Mouse (Mus musculus) kidney, adult 11 months (tissue): ENCODE data around the gene Klhdc4.
A peak's percentile ranks its signal among the peaks of the same experiment; 100 is the strongest.

Source experiments
- DNase-seq: peaks from one replicate; pipeline ENCODE4 v3.0.0; 2022

Gene Klhdc4

DNA sequence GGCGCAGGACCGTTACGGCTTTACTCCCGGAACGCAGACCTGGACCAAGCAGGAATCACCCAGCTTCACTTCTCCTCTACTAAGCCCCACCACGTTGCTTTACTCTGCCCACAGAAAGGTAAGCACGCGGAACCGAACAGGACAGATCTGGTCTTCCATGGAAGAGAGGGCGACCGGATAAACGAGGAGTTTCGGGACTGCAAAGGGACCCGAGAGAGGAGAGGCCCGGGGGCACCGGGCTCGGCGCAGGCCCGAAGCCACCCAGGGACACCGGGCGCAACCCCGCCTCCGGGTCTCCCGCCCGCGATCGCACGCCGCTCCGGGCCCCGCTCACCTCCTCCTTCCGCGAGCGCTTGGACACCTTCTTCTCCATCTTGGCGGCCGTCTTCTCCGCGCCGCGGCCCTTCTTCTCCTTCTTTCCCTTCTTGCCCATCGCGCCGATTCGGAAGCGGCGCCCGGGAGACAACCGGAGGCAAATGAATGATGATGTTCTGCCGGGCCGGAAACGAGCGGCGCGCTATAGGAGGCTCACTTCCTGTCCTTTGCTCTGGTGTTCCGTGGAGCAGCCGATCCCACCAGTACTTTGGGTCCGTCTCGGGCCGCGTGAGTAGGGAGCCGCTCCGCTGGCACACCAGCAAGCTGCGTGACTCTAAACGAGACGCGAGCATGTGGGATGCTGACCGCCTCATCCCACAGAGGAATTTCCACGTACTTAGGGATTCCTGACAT, at the start of gene Klhdc4:
Klhdc4 (minus strand) TSS at position 522 of the 729 bp plus-strand sequence.
- peak; percentile 75 for DNase-seq

DNA sequence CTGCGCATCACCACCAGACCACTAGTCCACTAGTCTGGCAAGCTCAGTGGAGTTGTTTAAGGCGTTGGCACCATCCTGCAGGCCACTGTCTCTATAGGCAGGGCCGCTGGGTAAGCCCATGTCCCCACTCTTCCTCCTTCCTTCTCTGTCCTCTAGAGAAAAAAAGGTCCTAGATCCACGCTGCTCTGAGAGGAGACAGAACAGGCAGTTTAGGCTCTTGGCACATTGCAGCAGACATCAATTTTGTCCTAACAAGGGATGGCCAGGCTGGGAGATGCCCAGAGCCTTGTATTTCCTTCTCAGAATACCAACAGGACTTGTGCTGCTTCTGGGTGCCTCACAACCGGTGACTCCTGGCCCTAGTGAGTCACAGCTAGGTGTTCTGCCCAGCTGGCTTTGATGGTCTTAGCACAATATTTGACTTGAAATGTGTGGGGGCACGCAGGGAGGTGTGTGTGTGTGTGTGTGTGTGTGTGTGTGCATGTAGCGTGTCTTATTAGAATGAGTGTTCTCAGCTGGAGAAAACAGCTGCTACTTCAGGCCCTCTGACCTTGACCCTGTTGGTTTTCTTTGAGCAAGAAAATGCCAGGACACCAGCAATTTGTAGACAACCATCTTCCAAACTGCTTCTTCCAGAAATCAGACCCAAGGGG, 48.6 kb upstream of the Klhdc4 start:
- DNase-seq: no peak

DNA sequence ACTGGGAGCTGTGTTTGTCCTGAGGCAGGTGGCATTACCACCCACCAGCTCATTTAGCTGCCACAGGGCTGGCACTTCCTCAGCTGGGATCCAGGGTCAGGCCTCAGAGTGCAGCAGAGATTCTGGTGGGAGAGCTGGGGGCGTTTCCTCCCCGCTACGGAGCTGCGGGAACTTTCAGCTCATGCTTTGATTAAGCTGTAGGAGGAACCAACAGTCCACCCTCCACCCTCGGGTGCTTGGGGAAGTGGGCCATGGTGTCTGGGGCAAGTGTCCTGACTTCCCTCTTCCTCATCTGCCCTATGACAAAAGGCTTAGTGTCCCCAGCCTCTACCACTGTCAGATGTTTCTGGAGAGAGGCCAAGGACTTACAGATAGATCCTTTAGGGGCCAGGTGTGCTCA, 47.8 kb upstream of the Klhdc4 start:
- DNase-seq: no peak

DNA sequence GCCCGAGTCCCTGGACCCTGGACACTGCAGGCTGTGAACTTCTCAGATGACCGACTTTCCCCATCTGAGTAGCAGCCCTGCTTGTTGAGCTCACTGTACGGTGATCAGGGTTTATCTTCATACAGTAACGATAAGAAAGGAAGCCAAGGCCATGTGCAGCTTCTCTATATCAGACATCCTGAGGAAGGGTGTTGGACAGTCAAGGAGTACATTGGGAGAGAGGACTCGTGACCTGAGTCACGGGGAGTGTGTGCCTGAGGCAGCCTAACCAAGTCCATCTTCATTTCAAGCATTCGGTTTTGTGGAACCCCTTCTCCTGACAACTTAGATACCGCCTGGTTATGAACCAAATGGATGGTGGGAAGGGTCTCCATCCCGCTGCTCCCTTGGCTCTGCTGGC, 46.1 kb upstream of the Klhdc4 start:
- no peak for DNase-seq

DNA sequence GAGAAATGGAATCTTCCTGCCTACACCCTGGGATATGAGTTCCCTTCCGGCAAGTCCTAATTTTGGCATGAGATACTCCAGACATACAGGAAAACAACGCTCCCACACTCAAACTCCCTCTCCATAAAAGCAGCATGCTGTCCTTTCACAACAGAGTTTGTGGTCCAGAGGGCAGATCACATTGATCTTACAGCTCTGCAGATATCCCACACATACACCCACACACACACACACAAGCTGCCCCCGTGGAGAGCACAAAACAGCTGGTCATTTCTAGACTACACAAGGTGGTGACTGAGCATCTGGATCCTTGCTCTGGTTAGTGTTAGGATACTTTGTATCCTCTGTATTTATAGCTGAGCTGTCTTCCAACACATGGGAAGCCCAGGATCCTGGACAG, 45.7 kb upstream of the Klhdc4 start:
- DNase-seq: no peak

DNA sequence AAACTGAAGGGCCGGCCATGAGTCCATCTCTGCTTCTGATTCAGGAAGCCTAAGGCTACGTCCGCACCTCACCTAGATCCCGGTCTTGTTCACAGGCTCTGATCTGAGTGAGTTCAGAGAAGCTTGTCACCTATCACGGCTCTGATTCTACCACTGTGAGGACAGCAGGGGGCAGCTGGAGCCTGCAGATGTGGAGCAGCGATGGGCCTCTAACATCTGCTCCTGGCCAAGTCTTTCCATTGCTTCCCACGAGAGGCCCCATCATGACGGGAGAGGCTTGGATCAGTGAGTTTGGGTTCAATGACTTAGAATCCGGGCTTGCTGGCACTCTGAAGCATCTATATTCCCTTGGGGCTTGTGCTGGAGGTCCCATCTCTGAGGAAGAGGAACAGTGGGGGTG, 44.7 kb upstream of the Klhdc4 start:
- peak; percentile 56 for DNase-seq

DNA sequence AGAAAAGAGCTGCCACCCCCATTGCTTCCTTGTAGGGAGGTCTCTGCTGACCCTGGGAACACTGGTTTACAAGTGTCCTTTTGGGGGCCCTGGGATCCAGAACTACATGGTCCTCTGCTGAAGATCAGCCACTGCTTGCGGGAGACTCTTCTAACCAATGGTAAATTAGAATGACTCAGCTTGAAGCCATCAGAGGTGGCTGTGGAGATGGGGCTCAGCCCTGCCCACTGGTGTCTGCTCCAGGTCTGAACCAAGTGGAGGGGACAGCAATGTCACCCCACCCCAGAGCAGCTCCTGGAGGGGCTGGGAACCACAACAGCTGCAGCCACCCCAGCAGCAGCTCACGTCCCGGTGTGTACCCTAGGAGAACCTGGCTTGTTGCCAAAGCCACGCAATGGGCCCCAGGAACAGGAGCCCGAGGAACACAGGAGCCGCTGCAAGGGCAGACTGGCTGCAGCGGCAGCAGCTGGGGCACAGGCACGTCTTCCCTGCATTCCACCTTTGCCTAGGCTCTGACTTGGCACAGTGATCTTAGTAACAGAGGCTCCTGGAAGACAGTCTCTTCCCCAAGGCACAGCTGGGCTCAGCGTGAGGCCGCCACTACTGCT, 42.6 kb upstream of the Klhdc4 start:
- no peak for DNase-seq

GRCm38 (mm10) chr8:121870190-121870589, 40.8 kb upstream of the Klhdc4 start:
- DNase-seq: no peak

GRCm38 (mm10) chr8:121868896-121869295, 39.5 kb upstream of the Klhdc4 start:
- DNase-seq: no peak

DNA sequence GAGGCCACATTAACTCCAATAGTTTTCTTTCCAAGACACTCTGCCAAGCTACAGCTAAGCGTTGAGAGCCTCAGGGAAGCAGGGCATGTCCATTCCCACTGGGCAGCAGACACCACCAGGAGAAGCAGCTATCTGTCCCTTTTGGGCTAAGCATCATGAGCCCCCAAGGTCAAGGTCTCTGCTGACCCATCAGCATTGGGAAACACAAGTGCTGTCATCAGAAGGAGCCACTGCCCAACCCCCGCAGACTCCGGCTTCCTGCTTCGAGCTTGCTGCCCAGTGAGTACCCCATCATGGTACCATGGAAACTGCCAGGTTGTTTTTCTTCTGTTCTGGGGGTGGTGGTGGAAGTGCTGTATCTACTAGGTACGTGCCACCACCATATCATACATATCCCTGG, 38.8 kb upstream of the Klhdc4 start:
- DNase-seq: no peak

- no peak for DNase-seq
Observed at GRCm38 (mm10) chr8:121865356-121865755, 36.0 kb upstream of the Klhdc4 start.

- DNase-seq: no peak
Observed at GRCm38 (mm10) chr8:121861806-121862548, 32.6 kb upstream of the Klhdc4 start.

DNA sequence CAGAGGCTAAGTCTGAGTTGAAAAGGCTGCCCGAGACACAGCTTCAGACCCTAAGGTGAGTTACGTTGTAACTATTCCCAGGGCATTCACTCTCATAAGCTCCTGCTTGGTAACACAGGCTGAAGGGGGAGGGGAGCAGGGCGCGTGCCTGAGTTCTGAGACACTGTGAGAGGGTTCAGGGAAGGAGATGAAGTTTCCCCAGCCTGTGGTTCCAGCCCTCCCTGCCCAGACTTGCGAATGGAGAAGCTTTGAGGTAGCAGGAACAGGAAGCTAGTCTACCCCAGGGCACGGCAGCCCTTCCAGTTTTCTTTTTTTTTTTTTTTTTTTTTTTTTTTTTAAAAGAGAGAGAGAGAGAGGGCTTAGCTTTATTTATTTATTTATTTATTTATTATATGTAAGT, 31.9 kb upstream of the Klhdc4 start:
- DNase-seq: no peak

- no peak for DNase-seq
Observed at GRCm38 (mm10) chr8:121857747-121858146, 28.4 kb upstream of the Klhdc4 start.

GRCm38 (mm10) chr8:121857331-121857730, 28.0 kb upstream of the Klhdc4 start:
- peak; percentile 19 for DNase-seq

DNA sequence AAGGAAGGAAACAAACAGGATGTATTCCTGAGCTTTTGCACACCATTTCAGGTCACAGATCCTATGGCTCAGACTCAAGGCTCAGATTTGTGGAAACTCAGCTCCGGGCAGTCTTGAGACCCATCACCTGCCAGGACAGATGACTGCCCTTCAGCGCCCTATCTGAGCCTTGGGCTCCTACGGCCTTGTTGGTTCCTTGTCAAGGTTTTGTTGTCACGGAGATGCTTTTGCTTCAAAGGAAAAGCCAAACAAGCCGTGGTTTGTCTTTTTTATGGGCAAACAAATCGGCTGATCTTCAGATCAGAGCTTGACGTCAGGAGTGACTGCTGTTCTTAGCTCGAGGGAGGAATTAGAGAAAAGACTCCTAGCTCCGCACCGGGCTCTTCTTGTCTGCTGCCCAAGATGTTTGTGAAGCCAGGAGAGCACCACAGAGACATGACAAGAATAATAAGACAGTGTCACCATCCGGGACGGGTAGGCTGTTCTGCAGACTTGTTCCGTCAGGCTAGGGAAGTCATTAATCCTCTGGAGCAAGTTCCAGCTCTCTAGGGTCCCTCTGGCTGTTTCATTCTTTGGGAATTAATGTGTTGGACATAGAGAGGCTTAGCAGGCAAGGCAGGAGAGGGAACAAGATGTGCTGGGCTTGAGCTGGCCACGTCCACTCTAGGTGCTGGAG, 26.8 kb upstream of the Klhdc4 start:
- DNase-seq: no peak

DNA sequence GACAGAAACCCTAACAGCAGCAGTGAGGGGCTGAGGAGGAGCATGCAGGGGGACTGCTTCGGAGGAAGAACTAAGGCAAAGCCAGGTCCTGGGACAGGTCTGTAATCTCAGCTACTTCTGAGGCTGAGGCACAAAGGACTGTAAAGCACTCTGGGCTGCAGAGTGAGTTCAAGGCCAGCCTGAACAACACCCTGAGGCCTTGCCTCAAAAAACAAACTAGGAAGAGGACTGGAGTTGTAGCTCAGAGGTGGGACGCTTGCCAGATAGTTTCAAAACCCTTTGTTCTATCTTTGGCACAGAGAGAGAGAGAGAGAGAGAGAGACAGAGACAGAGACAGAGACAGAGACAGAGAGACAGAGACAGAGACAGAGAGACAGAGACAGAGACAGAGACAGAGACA, 24.2 kb upstream of the Klhdc4 start:
- DNase-seq: no peak

- no peak for DNase-seq
Observed at GRCm38 (mm10) chr8:121852464-121852863, 23.1 kb upstream of the Klhdc4 start.

GRCm38 (mm10) chr8:121851716-121852115, 22.3 kb upstream of the Klhdc4 start:
- DNase-seq: no peak

DNA sequence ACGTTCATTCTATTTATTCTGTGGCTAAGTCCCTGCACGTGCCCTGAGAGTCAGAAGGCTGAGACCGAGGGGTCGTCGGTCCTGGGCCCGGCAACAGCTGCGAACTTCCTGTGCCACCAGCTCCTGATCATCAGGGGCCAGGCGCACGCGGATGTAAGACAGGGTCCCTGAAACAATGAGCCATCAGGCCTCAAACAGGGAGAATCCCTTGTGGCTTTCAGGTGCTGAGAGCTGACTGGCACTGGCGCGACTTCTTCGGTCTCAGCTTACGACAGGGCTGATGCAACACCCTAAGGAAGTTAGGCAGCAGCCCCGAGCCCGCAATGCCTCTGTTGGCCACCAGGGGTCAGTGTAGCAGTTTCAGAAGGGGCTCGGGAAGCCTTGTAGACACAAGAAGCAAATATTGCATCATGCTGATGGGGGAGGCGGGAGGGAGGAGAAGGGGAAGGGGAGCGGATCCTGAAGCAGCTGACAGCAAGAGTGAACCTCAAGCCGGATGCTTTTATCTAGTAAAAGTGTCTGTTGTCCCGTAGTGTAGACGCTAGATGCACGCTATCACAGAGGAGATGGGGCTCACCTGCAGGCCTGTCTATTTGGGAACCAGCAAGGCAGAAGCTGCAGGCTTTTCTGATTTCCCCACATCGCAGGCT, 21.6 kb upstream of the Klhdc4 start:
- DNase-seq: peak; percentile 85

GRCm38 (mm10) chr8:121850436-121850820, 21.1 kb upstream of the Klhdc4 start:
- DNase-seq: no peak

DNA sequence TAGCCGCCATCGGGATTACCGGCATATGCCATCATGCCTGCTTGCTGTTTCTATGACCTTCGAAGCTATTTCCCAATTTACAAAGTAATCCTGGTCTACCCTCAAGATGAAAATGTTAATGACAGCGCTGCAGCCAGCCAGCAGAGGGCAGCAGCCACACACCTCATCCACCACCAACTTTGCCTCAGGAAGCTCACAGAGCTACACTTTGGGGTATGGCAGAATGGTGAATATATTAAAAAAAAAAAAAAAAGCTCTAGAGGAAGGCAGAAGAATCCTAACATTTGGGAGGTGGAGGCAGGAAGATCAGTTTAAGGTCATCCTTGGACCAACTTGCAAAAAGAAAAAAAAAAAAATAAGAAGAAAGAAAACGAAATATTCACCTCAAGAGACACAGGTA, 20.6 kb upstream of the Klhdc4 start:
- DNase-seq: peak; percentile 51
